ENCODE assay signal across 43 mouse cellular contexts in the genomic region with DNA sequence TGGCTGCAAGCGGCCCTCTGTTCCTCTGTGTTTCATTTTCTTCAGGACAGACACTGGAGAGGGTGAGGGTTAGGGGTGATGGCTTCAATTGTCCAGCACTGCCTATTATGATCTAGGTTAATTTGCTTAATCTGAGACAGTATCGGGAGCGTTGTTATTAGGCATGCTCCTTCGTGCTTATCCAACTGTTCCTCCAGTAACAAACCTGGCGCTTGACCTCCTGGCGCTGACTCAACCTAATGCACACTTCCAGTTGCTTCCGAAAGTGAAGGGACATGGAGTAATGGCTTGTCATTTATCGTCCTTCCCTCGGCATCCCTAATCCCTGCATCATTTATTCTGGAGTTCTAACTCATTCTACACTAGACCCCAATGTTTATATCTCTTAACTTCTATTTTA. TPM values are rescaled to one million over a fixed set of nuclear protein-coding genes. Genes with fewer than 3 reads are reported as not detected.
"Had no signal": no experiment of that assay in that cellular context is flagged by ENCODE, and none has a peak within 500 bp of the region (broad histone marks: within the 10 kb centered on the region; RNA-seq: fewer than 3 reads in every experiment).

No protein-coding gene starts in this region.

- H3K27me3 ChIP-seq: heart, embryonic 12.5 days; heart, embryonic 13.5 days; heart, embryonic 15.5 days; hindbrain, embryonic 12.5 days; hindbrain, embryonic 13.5 days; hindbrain, embryonic 15.5 days; intestine, embryonic 15.5 days; kidney, embryonic 15.5 days had no signal

- H3K27ac ChIP-seq: heart, embryonic 10.5 days; heart, embryonic 13.5 days; heart, embryonic 15.5 days; hindbrain, embryonic 10.5 days; hindbrain, embryonic 12.5 days; hindbrain, embryonic 13.5 days; hindbrain, embryonic 14.5 days; hindbrain, embryonic 15.5 days; hindbrain, postnatal 0 days; intestine, embryonic 15.5 days; kidney, embryonic 15.5 days; kidney, postnatal 0 days; layer of hippocampus, adult 2 months had no signal

- H3K36me3 ChIP-seq: heart, embryonic 10.5 days; heart, embryonic 12.5 days; heart, embryonic 13.5 days; heart, embryonic 15.5 days; hindbrain, embryonic 10.5 days; hindbrain, embryonic 12.5 days; hindbrain, embryonic 13.5 days; hindbrain, embryonic 15.5 days; intestine, embryonic 15.5 days; kidney, embryonic 15.5 days had no signal

- DNase-seq: heart, postnatal 10 days; heart, postnatal 14 days; heart, postnatal 36 days; heart, postnatal 4 days; kidney, adult 11 months; kidney, adult 18-20 months; kidney, adult 2 months; kidney, adult 8-10 months; kidney, adult 9 months; kidney, postnatal 10 days; kidney, postnatal 14 days; kidney, postnatal 25 days; kidney, postnatal 36 days; kidney, postnatal 4 days; layer of hippocampus, adult 9-11 months; layer of hippocampus, postnatal 36 days had no signal

- H3K9ac ChIP-seq: heart, embryonic 12.5 days; heart, embryonic 13.5 days; heart, embryonic 15.5 days; hindbrain, embryonic 12.5 days; hindbrain, embryonic 13.5 days; hindbrain, embryonic 14.5 days; hindbrain, embryonic 15.5 days; intestine, embryonic 15.5 days; kidney, embryonic 15.5 days had no signal

- ATAC-seq: hindbrain, embryonic 16.5 days; hindbrain, postnatal 0 days; inflammation-experienced regulatory T-cells, adult 6 months; intestine, embryonic 15.5 days; intestine, embryonic 16.5 days; intestine, postnatal 0 days had no signal

- H3K4me2 ChIP-seq: heart, embryonic 11.5 days; heart, embryonic 12.5 days; heart, embryonic 13.5 days; heart, embryonic 15.5 days; hindbrain, embryonic 12.5 days; hindbrain, embryonic 13.5 days; hindbrain, embryonic 14.5 days; hindbrain, embryonic 15.5 days; intestine, embryonic 15.5 days; kidney, embryonic 15.5 days had no signal

- H3K4me1 ChIP-seq: heart, embryonic 12.5 days; heart, embryonic 15.5 days had no signal

- H3K9me3 ChIP-seq: heart, embryonic 10.5 days; heart, embryonic 12.5 days; heart, embryonic 13.5 days; heart, embryonic 15.5 days; hindbrain, embryonic 10.5 days; hindbrain, embryonic 12.5 days; hindbrain, embryonic 13.5 days; hindbrain, embryonic 15.5 days; intestine, embryonic 15.5 days; kidney, embryonic 15.5 days had no signal

- H3K4me3 ChIP-seq: heart, embryonic 10.5 days; heart, embryonic 12.5 days; heart, embryonic 13.5 days; heart, embryonic 15.5 days; hindbrain, embryonic 10.5 days; hindbrain, embryonic 12.5 days; hindbrain, embryonic 13.5 days; hindbrain, embryonic 15.5 days; intestine, embryonic 15.5 days; kidney, embryonic 15.5 days; layer of hippocampus, adult 2 months had no signal

RNA-seq across cellular contexts. Expression of gene Cd2, which starts 46.9 kb away (rescaled TPM):
- total RNA-seq: hindbrain, postnatal 0 days; layer of hippocampus, adult 18-20 months; layer of hippocampus, adult 2 months; layer of hippocampus, adult 8-10 months; layer of hippocampus, postnatal 10 days; layer of hippocampus, postnatal 14 days; layer of hippocampus, postnatal 25 days; layer of hippocampus, postnatal 36 days had no signal
- polyA plus RNA-seq: heart, embryonic 12.5 days; heart, embryonic 13.5 days; heart, embryonic 14.5 days; heart, postnatal 0 days; hindbrain, embryonic 12.5 days; hindbrain, embryonic 13.5 days; hindbrain, embryonic 14.5 days; hindbrain, embryonic 15.5 days; hindbrain, postnatal 0 days; intestine, postnatal 0 days; kidney, embryonic 14.5 days; kidney, embryonic 15.5 days; kidney, postnatal 0 days had no signal
